Mouse (Mus musculus) megakaryocyte, embryonic 14.5 days (primary cell): ENCODE results near the gene Ostc.

Experiments
- FLI1 ChIP-seq: IDR thresholded peaks from 2 replicates; pipeline ENCODE4 v1.6.1; 2012; ENCODE audit warnings: low read length, inconsistent platforms, mixed read lengths
- GATA1 ChIP-seq: IDR thresholded peaks from 3 replicates; pipeline ENCODE4 v1.6.1; 2012; ENCODE audit warnings: mixed read lengths, low read length, inconsistent platforms, borderline replicate concordance

GRCm38 (mm10) chr3:130712891-130713290 is 3.6 kb upstream of the Ostc start:
- TF ChIP-seq GATA1 (no peak), FLI1 (no peak)
